8 mouse cellular contexts compared by ENCODE assay signal in genomic region chr7:16782555-16783125, GRCm38 (mm10). TPM values are rescaled to one million over a fixed set of nuclear protein-coding genes. Genes with fewer than 3 reads are reported as not detected.
DNase-seq lines count a peak whose midpoint lies in the region; ATAC-seq and TF ChIP-seq lines count a peak whose summit lies in the region.

No protein-coding gene starts in this region.

- peak overlapping the region; percentile 46 for H3K4me3 ChIP-seq in left cerebral cortex, adult 2 months
- H3K4me3 ChIP-seq in hindbrain, postnatal 0 days (ENCODE audit: low read length) = peak overlapping the region; percentile 54
- H3K4me3 ChIP-seq in midbrain, embryonic 14.5 days (replicated peaks; ENCODE audit: low read depth, low read length) = peak overlapping the region; percentile 48

- TF ChIP-seq CTCF in left cerebral cortex, adult 2 months (IDR thresholded peaks at IDR 0.05) = no peak
- no peak for TF ChIP-seq CTCF in hindbrain, postnatal 0 days (IDR thresholded peaks at IDR 0.05; ENCODE audit: low read depth)

- H3K27me3 ChIP-seq in hindbrain, postnatal 0 days (ENCODE audit: insufficient read depth, low read length) = no peaks in the 10 kb centered on the region
- H3K27me3 ChIP-seq in midbrain, embryonic 14.5 days (ENCODE audit: control insufficient read depth, insufficient read depth, low read length) = 0 out of 2 replicates have a peak, but pooled peaks cover 3% of the 10 kb centered on the region

- no peak for ATAC-seq in hindbrain, postnatal 0 days
- no peak for ATAC-seq in midbrain, embryonic 14.5 days (ENCODE audit: low FRiP score, low TSS enrichment)

- H3K36me3 ChIP-seq in hindbrain, postnatal 0 days (ENCODE audit: insufficient read depth, low read length) = no peaks in the 10 kb centered on the region
- H3K36me3 ChIP-seq in midbrain, embryonic 14.5 days (ENCODE audit: control insufficient read depth, insufficient read depth, low read length) = no peaks in the 10 kb centered on the region

- intact Hi-C loops in left cerebral cortex, adult 2 months (cut with DNase I) = no loop called here

- H3K9me3 ChIP-seq in hindbrain, postnatal 0 days (ENCODE audit: low read length) = no peaks in the 10 kb centered on the region
- H3K9me3 ChIP-seq in midbrain, embryonic 14.5 days (ENCODE audit: control insufficient read depth, low read length) = no peaks in the 10 kb centered on the region

- no peaks in the 10 kb centered on the region for H3K4me1 ChIP-seq in hindbrain, postnatal 0 days (ENCODE audit: insufficient read depth, low read length)
- H3K4me1 ChIP-seq in midbrain, embryonic 14.5 days (ENCODE audit: control insufficient read depth, insufficient read depth, low read length) = peaks cover 32% of the 10 kb centered on the region

- H3K9ac ChIP-seq in hindbrain, postnatal 0 days (replicated peaks; ENCODE audit: low read length) = peak overlapping the region; percentile 44
- peak overlapping the region; percentile 54; the same call in 1 of the 2 replicates for H3K9ac ChIP-seq in midbrain, embryonic 14.5 days (replicated peaks; ENCODE audit: low read length)

- 14% methylated on average over 11 of the region's 11 CpGs for WGBS in hindbrain, postnatal 0 days
- 5% methylated on average over 11 of the region's 11 CpGs for WGBS in midbrain, embryonic 14.5 days

- DNase-seq in left cerebral cortex, adult 2 months (ENCODE audit: extremely low spot score in 1 of 2, low spot score in 2 of 2) = no peak
- no peak for DNase-seq in left cerebral cortex, adult 8-10 months (ENCODE audit: low spot score in 2 of 2)
- peak; percentile 26 for DNase-seq in embryo, embryonic 10.5 days (ENCODE audit: low spot score)
- DNase-seq in hindbrain, postnatal 0 days (ENCODE audit: low spot score) = no peak
- no peak for DNase-seq in midbrain, embryonic 14.5 days
- DNase-seq in layer of hippocampus, adult 18-20 months (ENCODE audit: low spot score in 2 of 2) = no peak
- no peak for DNase-seq in cerebellum, postnatal 36 days
- DNase-seq in adrenal gland, postnatal 36 days = no peak

- no peak overlapping the region for H3K27ac ChIP-seq in left cerebral cortex, adult 2 months
- 0 out of 2 replicates have a peak overlapping the region, but pooled peaks have one; percentile 4 for H3K27ac ChIP-seq in hindbrain, postnatal 0 days
- H3K27ac ChIP-seq in midbrain, embryonic 14.5 days (replicated peaks; ENCODE audit: low read depth, low read length) = no peak overlapping the region

- H3K4me2 ChIP-seq in hindbrain, postnatal 0 days (ENCODE audit: low read depth, low read length) = peak overlapping the region; percentile 99
- peak overlapping the region; percentile 98 for H3K4me2 ChIP-seq in midbrain, embryonic 14.5 days (ENCODE audit: low read length)

RNA-seq across cellular contexts. Expression of gene Slc1a5, which starts 1.5 kb away (rescaled TPM):
- 1 to 10 TPM; 3.2 to 6.2 TPM for total RNA-seq in left cerebral cortex, adult 2 months (2021)
- total RNA-seq in left cerebral cortex, adult 8-10 months (2022) = 1 to 10 TPM; 4.3 to 7.4 (median 7.0) TPM
- total RNA-seq in hindbrain, postnatal 0 days (2014; rRNA removed) = 18.1 and 19.2 TPM in 2 replicates
- polyA plus RNA-seq in hindbrain, postnatal 0 days (2015; fragmentation: Nextera tagmentation; extraction: Ambion mirVana) = 9.5 and 9.7 TPM in 2 replicates
- polyA plus RNA-seq in midbrain, embryonic 14.5 days (2014; fragmentation: Nextera tagmentation; extraction: Ambion mirVana) = 5.9 and 10.8 TPM in 2 replicates
- total RNA-seq in layer of hippocampus, adult 18-20 months (2021) = 1 to 10 TPM; 2.0 to 2.9 TPM
- 100 to 1,000 TPM; 118 to 152 TPM for total RNA-seq in adrenal gland, postnatal 36 days (2021)

RNA-seq across cellular contexts. Expression of gene Strn4, which starts 33.0 kb away (rescaled TPM):
- 100 to 1,000 TPM; 287 to 321 TPM for total RNA-seq in left cerebral cortex, adult 2 months (2021)
- total RNA-seq in left cerebral cortex, adult 8-10 months (2022) = 100 to 1,000 TPM; 205 to 269 (median 250) TPM
- 234 and 248 TPM in 2 replicates for total RNA-seq in hindbrain, postnatal 0 days (2014; rRNA removed)
- polyA plus RNA-seq in hindbrain, postnatal 0 days (2015; fragmentation: Nextera tagmentation; extraction: Ambion mirVana) = 128 and 141 TPM in 2 replicates
- polyA plus RNA-seq in midbrain, embryonic 14.5 days (2014; fragmentation: Nextera tagmentation; extraction: Ambion mirVana) = 213 and 219 TPM in 2 replicates
- 100 to 1,000 TPM; 260 to 290 TPM for total RNA-seq in layer of hippocampus, adult 18-20 months (2021)
- 10 to 100 TPM; 66.5 to 67.5 TPM for total RNA-seq in adrenal gland, postnatal 36 days (2021)

RNA-seq across cellular contexts. Expression of gene Fkrp, which starts 33.9 kb away (rescaled TPM):
- 10 to 100 TPM; 51.0 to 52.2 TPM for total RNA-seq in left cerebral cortex, adult 2 months (2021)
- total RNA-seq in left cerebral cortex, adult 8-10 months (2022) = 10 to 100 TPM; 49.6 to 68.2 (median 56.9) TPM
- total RNA-seq in hindbrain, postnatal 0 days (2014; rRNA removed) = 63.1 and 73.8 TPM in 2 replicates
- polyA plus RNA-seq in hindbrain, postnatal 0 days (2015; fragmentation: Nextera tagmentation; extraction: Ambion mirVana) = 45.2 and 45.4 TPM in 2 replicates
- polyA plus RNA-seq in midbrain, embryonic 14.5 days (2014; fragmentation: Nextera tagmentation; extraction: Ambion mirVana) = 38.5 and 48.7 TPM in 2 replicates
- total RNA-seq in layer of hippocampus, adult 18-20 months (2021) = 10 to 100 TPM; 46.7 to 46.9 TPM
- total RNA-seq in adrenal gland, postnatal 36 days (2021) = 10 to 100 TPM; 24.8 to 26.8 TPM

RNA-seq across cellular contexts. Expression of gene Ap2s1, which starts 44.4 kb away (rescaled TPM):
- 100 to 1,000 TPM; 248 to 254 TPM for total RNA-seq in left cerebral cortex, adult 2 months (2021)
- total RNA-seq in left cerebral cortex, adult 8-10 months (2022) = 100 to 1,000 TPM; 244 to 255 (median 248) TPM
- total RNA-seq in hindbrain, postnatal 0 days (2014; rRNA removed) = 556 and 619 TPM in 2 replicates
- 501 and 524 TPM in 2 replicates for polyA plus RNA-seq in hindbrain, postnatal 0 days (2015; fragmentation: Nextera tagmentation; extraction: Ambion mirVana)
- 431 and 530 TPM in 2 replicates for polyA plus RNA-seq in midbrain, embryonic 14.5 days (2014; fragmentation: Nextera tagmentation; extraction: Ambion mirVana)
- total RNA-seq in layer of hippocampus, adult 18-20 months (2021) = 100 to 1,000 TPM; 257 to 266 TPM
- total RNA-seq in adrenal gland, postnatal 36 days (2021) = 100 to 1,000 TPM; 133 to 149 TPM
